Mouse (Mus musculus): ENCODE data around the gene Slc17a1. TPM values are rescaled to one million over a fixed set of nuclear protein-coding genes. Genes with fewer than 3 reads are reported as not detected.

Slc17a1 gene
- total RNA-seq, 2 experiments from 2014 or later, result not detected

GRCm38 (mm10) chr13:23887026-23887725 is 19.6 kb downstream of the Slc17a1 start:
- ATAC-seq (replicated peaks; ENCODE audit: low FRiP score, poor library complexity, severe bottlenecking), result no peak

DNA sequence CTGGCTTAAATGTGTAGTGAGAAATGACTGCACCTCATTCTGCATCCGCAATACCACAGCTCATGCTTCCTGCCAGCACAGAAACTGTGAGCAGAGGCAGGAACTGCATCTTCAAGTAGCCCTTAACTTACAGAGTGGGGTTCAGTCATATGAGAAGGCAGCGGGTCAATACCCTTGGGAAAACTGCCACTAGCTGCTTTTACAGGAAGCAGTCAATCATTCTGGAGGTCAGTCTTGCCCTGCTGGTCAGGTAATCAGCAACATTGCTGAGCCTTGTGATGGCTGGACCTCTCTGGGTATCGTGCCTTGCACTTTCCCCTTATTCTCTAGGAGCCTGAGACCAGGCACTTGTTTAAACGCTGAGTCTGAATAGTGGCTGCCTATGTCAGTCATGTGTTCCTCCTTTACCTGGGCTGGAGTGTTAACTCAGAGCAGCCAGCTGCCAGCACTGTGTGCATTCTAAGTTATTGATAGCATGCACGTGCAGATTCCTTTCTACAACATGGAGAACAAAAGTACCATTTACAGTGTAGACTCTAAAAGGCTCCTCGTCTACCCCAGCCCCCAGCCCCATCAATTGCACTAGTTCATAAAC is 21.6 kb downstream of the Slc17a1 start:
- ATAC-seq (replicated peaks; ENCODE audit: low FRiP score, poor library complexity, severe bottlenecking), result no peak

GRCm38 (mm10) chr13:23892592-23893268 is 25.2 kb downstream of the Slc17a1 start:
- no peak for ATAC-seq (replicated peaks; ENCODE audit: low FRiP score, poor library complexity, severe bottlenecking)

DNA sequence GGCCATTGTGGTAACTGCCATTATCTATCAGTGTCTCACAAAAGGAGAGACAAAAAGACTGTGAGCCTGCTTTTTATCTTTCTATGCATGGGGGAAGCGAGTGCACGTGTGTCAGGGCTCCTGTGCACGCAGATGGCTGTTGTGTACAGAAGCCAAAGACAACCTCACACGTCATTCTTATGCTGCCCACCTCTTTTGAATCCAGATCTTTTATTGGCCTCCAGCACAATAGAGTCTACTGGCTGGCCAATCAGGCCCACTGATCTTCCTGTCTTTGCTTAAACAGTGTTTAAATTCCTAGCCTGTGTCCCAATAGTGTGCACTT is 25.7 kb downstream of the Slc17a1 start:
- ATAC-seq (replicated peaks; ENCODE audit: low FRiP score, poor library complexity, severe bottlenecking), result no peak

- no peak for ATAC-seq (replicated peaks; ENCODE audit: low FRiP score, poor library complexity, severe bottlenecking)
These were observed 30.7 kb downstream of the Slc17a1 start for GRCm38 (mm10) chr13:23898242-23898641.

- no peak for ATAC-seq (replicated peaks; ENCODE audit: low FRiP score, poor library complexity, severe bottlenecking)
These were observed 39.4 kb downstream of the Slc17a1 start for GRCm38 (mm10) chr13:23906906-23907305.

DNA sequence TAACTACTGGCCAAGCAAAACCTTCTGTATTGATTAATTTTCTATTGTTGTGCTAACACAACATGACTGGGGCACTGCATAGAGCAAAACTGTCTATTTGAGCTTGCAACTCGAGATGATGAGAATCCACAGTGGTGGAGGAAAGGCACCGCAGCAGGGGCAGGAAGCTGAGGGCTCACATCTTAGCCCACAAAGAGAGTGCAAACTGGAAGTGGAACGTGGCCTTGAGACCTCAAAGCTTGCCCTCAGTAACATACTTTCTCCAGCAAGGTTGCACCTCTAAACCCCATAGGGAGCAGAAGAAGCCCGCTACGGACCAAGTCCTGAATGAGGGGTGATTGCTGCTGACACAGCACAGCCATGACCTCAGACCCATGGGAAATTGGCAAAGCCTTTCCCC is 42.6 kb downstream of the Slc17a1 start:
- no peak; the same call in 1 of the 2 replicates for ATAC-seq (replicated peaks; ENCODE audit: low FRiP score, poor library complexity, severe bottlenecking)

DNA sequence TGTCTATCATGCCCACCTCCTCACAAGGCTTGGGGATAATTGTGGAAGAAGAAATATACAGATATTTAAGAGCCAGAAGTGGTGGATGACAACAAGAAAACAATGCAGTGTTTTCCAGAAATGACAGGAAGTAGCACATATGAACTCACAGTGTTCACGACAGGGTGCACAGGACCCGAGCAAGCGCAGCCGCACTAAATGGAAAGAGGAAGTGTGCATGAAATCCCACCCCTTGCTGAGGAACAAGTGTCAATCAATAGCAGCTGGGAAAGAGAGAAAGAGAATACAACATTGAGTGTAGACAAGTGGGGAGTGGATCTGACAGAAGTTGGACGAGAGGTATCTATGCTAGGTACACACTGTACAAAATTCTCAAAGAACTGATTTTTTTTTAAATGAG is 43.8 kb downstream of the Slc17a1 start:
- no peak for ATAC-seq (replicated peaks; ENCODE audit: low FRiP score, poor library complexity, severe bottlenecking)

DNA sequence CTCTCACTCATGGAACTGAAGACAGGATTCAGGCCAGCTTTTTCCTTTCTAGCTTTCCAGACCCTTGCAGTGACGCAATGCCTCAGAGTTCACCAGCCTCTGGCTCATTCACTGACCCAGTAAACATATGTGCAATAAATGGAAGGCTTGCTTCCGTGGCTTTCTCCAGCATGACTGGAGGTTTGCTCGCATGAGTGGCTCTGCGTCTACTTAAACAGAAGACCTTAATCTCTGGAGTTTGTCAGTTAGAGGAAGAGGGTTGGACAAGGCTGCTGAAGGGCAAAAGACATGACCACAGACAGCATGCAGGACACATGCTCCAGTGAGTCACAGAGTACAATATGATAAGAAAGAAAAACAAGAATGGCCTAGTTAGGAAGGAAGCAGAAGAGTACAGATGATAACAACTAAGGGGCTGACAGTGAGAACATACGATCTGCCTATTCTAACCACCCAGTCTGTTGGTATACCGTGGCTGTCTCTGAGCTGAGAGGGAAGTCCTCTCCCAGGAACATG is 46.3 kb downstream of the Slc17a1 start:
- ATAC-seq (replicated peaks; ENCODE audit: low FRiP score, poor library complexity, severe bottlenecking), result no peak; the same call in 1 of the 2 replicates

- peak; percentile 61; the same call in 1 of the 2 replicates for ATAC-seq (replicated peaks; ENCODE audit: low FRiP score, poor library complexity, severe bottlenecking)
These were observed 47.0 kb downstream of the Slc17a1 start, which contains the start of gene Slc17a4 for GRCm38 (mm10) chr13:23914376-23915167. Slc17a4 (minus strand) TSS chr13:23915009.

- no peak for ATAC-seq (replicated peaks; ENCODE audit: low FRiP score, poor library complexity, severe bottlenecking)
These were observed 48.6 kb downstream of the Slc17a1 start for GRCm38 (mm10) chr13:23916132-23916531.

DNA sequence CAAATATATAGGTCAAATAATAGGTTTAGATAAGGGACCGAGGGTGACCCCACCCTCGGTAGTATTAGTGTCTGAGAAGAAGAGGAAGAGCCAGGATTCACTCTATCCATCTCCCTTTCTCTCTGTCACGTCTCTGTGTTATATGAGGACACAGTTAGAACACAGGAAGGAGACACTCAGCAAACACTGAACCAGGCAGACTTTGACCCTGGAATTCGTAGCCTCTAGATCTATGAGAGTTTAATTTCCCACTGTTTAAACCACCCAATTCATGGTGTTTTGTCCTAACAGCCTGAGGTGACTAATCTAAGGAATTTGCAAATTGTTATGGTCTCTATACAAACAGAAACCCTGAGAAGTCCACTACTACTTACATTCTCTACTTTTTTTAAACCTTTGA is 50.1 kb downstream of the Slc17a1 start:
- no peak for ATAC-seq (replicated peaks; ENCODE audit: low FRiP score, poor library complexity, severe bottlenecking)

DNA sequence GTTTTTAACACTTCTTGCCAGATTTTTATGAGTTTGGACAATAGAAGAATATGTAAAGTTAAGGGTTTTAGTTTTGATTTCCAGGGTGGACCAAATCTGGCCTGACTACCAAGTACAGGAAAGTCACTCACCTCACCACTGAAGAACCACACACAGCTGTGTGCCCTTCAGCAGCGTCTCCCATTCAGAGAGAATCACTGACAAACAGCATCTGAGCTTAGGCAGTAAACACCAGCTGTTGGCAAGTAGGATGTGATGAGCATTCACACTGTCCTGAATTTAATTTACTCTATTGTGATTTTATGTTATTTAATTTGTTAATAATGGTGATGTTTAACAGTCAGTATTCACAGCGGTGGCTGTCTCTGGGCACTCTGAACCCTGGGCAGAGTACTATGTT is 58.2 kb downstream of the Slc17a1 start:
- ATAC-seq (replicated peaks; ENCODE audit: low FRiP score, poor library complexity, severe bottlenecking), result no peak

DNA sequence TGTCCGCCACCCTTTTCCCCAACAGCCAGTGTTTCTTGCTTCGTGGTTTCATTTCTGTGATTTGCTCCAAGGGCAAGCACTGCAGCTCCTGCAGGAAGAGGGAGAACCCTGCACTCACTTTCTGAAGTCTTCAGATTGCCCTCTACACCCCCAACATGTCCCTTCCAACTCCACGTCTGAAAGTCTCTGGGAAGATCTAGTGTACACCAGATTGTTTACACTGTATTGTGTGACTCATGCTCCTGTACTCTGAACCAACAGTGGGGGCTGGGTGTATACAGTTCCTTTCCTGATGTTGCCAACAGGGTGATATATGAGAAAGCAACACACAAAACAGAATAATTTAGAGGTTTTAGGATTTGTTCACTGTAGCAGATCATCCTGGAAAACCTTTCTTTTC is 61.1 kb downstream of the Slc17a1 start:
- ATAC-seq (replicated peaks; ENCODE audit: low FRiP score, poor library complexity, severe bottlenecking), result no peak

DNA sequence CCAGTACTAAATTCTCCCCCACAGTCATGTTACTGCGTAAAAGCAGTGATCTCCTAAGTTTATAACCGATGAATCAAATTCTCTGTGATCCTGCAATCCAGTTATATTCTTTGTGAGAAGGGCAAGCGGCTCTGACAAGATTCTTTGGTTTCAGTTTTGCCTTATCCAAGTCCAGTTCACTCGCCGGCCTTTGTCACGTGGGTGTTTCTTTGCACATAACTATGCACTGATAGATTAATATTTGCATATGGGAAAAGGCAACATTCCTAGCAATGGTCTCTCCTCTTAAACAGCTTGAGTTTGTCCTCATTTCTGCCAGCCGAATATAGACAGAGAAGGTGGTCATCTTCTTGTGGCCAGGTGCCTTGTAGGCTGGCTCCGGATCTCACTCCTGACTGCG is 62.9 kb downstream of the Slc17a1 start:
- ATAC-seq (replicated peaks; ENCODE audit: low FRiP score, poor library complexity, severe bottlenecking), result no peak

DNA sequence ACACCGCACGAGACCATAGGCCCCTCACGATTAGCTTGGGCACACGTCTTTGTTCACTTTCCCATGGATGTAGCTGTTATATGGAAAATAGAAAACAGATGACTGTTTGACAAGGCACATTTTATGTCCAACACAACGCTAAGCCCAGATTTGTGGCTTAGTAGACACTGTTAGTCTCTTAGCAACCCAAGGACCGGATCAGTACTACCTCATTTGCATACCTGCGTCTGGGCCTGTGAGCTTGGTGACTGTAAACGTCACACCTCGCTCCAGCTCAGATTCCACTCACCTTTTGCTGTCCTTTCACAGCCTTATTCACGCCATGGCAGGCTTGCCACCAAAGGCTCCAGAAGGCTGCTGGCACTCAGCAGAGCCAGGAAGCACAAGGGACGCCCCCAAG is 63.4 kb downstream of the Slc17a1 start:
- no peak for ATAC-seq (replicated peaks; ENCODE audit: low FRiP score, poor library complexity, severe bottlenecking)

DNA sequence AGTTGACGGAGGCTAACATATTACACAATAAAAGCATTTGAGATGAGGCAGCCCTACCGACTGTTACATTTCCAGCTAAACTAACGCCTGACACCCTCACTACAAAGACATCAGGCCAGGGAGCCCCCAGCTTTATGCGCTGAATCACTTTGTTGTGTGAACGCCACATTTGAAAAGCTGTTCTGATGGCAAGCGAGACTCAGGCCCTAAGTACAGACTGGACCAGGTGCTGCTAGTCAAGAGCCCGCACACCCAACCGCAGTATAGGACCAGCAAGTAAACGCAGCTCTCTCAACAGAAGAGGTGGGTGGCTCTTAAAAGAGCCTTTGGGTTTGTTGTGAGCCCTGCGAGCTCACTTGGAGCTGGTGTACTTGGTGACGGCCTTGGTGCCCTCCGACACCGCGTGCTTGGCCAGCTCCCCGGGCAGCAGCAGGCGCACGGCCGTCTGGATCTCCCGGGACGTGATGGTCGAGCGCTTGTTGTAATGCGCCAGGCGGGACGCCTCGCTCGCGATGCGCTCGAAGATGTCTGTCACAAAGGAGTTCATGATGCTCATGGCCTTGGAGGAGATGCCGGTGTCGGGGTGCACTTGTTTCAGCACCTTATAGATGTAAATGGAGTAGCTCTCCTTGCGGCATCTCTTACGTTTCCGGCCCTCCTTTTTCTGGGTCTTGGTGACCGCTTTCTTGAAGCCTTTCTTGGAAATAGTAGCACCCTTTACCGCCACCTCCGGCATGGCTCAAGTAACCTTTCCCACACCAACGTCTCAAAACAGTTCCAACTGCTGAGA is 66.1 kb downstream of the Slc17a1 start, which contains the start of gene Hist1h2ba:
Hist1h2ba (minus strand) TSS at position 736 of the 790 bp plus-strand sequence.
- ATAC-seq (replicated peaks; ENCODE audit: low FRiP score, poor library complexity, severe bottlenecking), result no peak

DNA sequence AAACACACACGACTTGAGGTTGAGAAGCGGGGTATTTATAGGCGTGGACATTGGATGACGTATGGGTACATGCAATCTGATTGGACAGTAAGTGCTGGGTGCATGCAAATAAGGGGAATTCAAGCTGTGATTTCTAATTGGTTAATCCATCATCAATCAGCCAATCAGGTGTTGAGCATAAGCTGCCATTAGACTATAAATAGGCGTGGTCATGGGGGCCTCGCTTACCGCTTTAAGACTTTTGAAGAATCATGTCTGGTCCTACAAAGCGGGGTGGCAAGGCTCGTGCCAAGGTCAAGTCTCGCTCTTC is 66.6 kb downstream of the Slc17a1 start, which contains the start of gene Hist1h2aa:
Hist1h2aa (plus strand) TSS at position 252 of the 310 bp plus-strand sequence.
- no peak for ATAC-seq (replicated peaks; ENCODE audit: low FRiP score, poor library complexity, severe bottlenecking)

GRCm38 (mm10) chr13:23938699-23939098 is 71.1 kb downstream of the Slc17a1 start:
- no peak for ATAC-seq (replicated peaks; ENCODE audit: low FRiP score, poor library complexity, severe bottlenecking)
